Mouse (Mus musculus): ENCODE data around the gene Gtf3c3.

Gtf3c3 gene

GRCm38 (mm10) chr1:54438340-54439079 lies at the start of gene Gtf3c3:
Gene Gtf3c3 (minus strand): TSS chr1:54438971.
- DNase-seq (ENCODE audit: low spot score in 2 of 2): peak; percentile 71 to 72

DNA sequence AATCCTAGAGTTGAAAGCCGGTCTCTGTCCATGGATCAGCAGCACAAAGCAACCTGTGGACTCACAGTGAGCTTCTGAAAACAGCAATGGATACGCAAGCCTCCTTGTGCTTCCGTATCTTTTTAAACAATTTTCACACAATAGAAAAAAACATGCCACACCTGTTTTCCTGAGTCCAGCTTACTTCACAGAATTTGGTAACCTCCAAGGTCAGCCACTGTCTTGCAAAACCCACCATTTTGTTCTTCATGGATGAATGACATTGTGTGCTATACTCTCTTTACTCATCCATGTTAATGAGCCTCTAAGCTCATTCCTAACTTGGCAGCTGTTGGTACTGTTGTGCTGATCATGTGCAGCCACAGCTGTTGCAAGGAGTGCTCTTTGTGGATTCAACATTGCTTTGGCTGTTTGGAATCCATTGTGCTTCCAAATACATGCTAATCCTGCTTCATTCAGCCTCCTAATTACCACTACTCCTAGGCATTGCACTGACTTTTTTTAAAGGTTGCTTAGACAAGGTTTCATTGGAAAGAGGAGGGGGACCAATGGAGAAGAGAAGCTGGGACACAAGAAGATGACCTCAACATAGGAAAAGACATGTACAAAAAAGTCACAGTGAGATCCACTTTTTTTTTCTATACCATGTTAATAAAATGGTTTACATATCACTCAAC lies 46.1 kb upstream of the Gtf3c3 start:
- no peak for DNase-seq (ENCODE audit: low spot score in 2 of 2)

GRCm38 (mm10) chr1:54480491-54480890 lies 41.7 kb upstream of the Gtf3c3 start:
- no peak for DNase-seq (ENCODE audit: low spot score in 2 of 2)

- DNase-seq (ENCODE audit: low spot score in 2 of 2): no peak
Measured at GRCm38 (mm10) chr1:54468662-54469061, 29.9 kb upstream of the Gtf3c3 start.

DNA sequence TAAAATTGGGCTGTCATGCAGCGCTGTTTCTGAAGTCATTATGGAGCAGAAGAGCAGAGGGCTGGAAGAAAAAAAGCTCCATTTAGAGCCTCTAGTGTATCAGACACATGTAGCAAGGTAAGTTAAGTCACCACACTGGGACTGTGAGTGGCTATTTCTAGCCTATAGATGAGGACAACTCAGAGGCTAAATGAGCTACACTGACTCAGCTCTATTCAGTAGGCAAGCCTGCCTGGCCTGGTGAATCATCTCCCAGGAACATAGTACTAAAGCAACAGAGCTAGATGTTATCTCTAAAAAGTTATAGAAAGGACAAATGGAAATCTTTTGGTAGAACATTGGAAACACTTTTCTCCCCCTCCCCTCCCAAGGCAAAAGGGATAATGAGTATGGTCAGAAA lies 28.6 kb upstream of the Gtf3c3 start:
- no peak for DNase-seq (ENCODE audit: low spot score in 2 of 2)

GRCm38 (mm10) chr1:54452116-54452515 lies 13.3 kb upstream of the Gtf3c3 start:
- no peak for DNase-seq (ENCODE audit: low spot score in 2 of 2)

GRCm38 (mm10) chr1:54448833-54449232 lies 10.1 kb upstream of the Gtf3c3 start:
- no peak for DNase-seq (ENCODE audit: low spot score in 2 of 2)

DNA sequence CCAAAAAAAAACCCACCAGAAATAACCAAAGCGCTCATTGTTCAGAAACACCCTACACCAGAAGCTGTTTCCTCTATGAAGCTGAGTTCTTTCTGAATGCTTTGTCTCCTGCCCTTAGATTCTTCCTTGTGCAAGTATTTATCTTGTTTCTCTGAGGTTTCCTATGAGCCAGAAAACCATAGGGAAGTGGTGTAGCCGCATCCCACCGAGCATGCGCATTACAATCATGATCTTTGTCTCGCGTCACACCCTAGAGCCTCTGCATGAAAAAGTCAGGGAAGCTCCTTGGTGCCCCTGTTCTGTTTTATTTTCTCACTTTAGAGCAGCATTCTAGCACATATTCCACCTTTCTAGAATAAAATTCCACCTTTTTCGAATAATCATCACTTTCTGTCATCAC lies 4.9 kb upstream of the Gtf3c3 start:
- DNase-seq (ENCODE audit: low spot score in 2 of 2): no peak

GRCm38 (mm10) chr1:54439080-54439476 lies 307 bp upstream of the Gtf3c3 start:
- DNase-seq (ENCODE audit: low spot score in 2 of 2): no peak

- DNase-seq (ENCODE audit: low spot score in 2 of 2): no peak
Measured at GRCm38 (mm10) chr1:54422195-54422750, 16.5 kb downstream of the Gtf3c3 start.

GRCm38 (mm10) chr1:54421670-54422069 lies 17.1 kb downstream of the Gtf3c3 start:
- DNase-seq (ENCODE audit: low spot score in 2 of 2): no peak

GRCm38 (mm10) chr1:54402736-54403135 lies 36.0 kb downstream of the Gtf3c3 start:
- DNase-seq (ENCODE audit: low spot score in 2 of 2): no peak

GRCm38 (mm10) chr1:54384221-54384620 lies 54.5 kb downstream of the Gtf3c3 start:
- DNase-seq (ENCODE audit: low spot score in 2 of 2): no peak

DNA sequence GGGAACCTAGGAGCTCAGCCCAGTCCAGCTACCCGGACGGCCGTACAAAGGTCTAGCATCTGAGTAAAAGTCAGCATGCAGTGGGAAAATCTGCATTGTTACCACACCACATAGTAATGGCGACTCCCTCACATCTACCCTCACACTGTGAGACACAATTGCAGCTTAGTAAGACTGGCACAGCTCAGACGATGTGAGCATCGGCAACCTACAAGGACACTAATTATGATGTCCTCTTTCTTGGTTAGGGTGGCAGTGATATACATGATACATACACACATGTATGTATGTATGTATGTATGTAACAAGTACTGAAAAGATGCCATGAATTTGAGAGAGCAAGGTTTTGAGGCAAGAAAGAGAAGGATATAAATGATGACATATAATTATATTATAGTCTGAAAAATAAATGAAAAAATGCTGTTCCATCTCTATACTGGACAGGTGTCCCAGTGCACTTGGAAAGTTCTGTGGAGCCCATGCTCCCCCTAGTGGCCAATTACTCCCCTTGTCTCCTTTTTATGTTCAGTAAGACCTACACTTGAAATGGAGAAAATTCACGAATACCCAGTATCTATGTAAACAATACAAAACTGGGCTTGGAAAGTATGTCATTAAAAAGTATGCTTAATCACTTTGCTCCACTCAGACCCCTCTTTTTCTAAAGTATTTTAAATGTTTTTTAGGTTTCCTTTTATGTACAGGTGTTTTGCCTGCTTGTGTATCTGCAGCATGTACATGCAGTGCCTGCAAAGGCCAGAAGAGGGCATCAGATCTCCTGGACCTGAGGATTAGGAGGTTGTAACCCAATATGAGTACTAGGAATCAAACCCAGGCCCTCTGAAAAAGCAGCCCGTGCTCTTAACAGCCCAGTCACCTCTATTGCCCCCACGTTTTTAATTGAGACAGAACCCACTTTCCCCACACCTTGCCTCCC lies 57.5 kb downstream of the Gtf3c3 start:
- DNase-seq (ENCODE audit: low spot score in 2 of 2): peak in 1 of 2 experiments; percentile 15

DNA sequence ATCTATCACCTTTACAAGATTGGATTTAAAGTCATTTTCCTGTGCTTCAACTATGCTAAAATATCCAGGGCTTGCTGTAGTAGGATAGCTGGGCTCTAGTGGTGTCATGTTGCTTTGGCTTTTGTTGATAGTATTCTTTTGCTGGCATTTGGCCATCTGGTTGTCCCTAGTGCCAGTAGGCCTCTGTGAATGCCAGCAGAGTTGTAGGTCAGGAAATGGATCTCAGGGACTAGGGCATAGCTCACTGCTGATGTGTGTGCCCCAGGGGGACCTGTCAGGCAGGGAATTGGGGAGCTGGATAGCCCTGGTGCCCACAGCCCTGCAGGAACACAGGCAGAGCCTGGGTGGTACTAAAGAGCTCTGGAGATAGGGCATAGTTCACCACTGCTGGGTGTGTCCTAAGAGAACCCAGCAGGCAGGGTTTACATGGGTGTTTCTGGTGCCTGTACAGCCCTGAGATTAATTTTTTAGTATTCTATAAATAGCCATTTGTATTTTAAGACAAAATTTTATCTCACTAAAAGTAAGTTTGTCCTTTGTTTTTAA lies 61.2 kb downstream of the Gtf3c3 start:
- DNase-seq (ENCODE audit: low spot score in 2 of 2): no peak

- no peak for DNase-seq (ENCODE audit: low spot score in 2 of 2)
Measured at GRCm38 (mm10) chr1:54356566-54356965, 82.2 kb downstream of the Gtf3c3 start.

DNA sequence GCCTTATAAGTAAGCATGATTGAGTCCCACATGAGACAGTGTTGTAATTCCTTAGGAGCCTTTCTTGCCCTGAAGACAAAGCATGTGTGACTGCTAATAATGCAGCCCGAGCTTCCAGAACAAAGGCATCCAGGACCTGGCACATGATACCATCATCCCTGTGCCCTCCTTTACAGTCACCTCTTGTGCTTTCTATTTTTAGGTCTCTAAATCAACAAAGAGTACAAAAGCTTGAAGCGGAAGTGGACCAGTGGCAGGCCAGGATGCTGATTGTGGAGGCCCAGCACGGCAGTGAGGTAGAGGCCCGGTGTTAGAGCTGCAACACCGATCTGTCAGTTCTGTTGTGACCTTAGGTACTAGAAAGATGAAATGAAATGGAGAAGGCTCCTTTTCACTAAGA lies 83.3 kb downstream of the Gtf3c3 start:
- DNase-seq (ENCODE audit: low spot score in 2 of 2): no peak

- DNase-seq (ENCODE audit: low spot score in 2 of 2): no peak
Measured at GRCm38 (mm10) chr1:54354786-54355185, 84.0 kb downstream of the Gtf3c3 start.
